Mouse (Mus musculus) limb, embryonic 13.5 days (tissue): ENCODE measurements at regions not wholly inside any gene's neighbourhood (a gene's known extent, or its start where the extent isn't known, plus 50 kb on each side); places are given as distances from the start of the nearest gene placed in this dataset.

Experiments used
- ATAC-seq: fragments of 200-750 bp; cut with Nextera tagmentation; 2 replicates; pipeline ENCODE4 v1.8.0; 2017; ENCODE audit warnings: low read depth, moderate number of reproducible peaks, moderate TSS enrichment; ENCODE audit not compliant: low FRiP score
- H3K27ac ChIP-seq: fragments of 300-500 bp; sonication (generic); 2 replicates; pipeline ENCODE4 v1.5.1; 2015; ENCODE audit warnings: inconsistent platforms, mild to moderate bottlenecking, moderate library complexity
- H3K27me3 ChIP-seq: fragments of 300-500 bp; sonication (generic); 2 replicates; pipeline ENCODE4 v1.6.1; 2015; ENCODE audit warnings: mild to moderate bottlenecking, inconsistent platforms
- H3K36me3 ChIP-seq: fragments of 300-500 bp; sonication (generic); 2 replicates; pipeline ENCODE4 v1.6.1; 2015; ENCODE audit warnings: inconsistent platforms, mild to moderate bottlenecking, moderate library complexity
- H3K4me1 ChIP-seq: fragments of 300-500 bp; sonication (generic); 2 replicates; pipeline ENCODE4 v1.6.1; 2015; ENCODE audit warnings: inconsistent platforms
- H3K4me2 ChIP-seq: fragments of 300-500 bp; sonication (generic); replicated peaks from 2 replicates; pipeline ENCODE4 v1.6.1; 2015; ENCODE audit warnings: inconsistent platforms, mild to moderate bottlenecking, moderate library complexity
- H3K4me3 ChIP-seq: fragments of 300-500 bp; sonication (generic); 2 replicates; pipeline ENCODE4 v1.5.1; 2015; ENCODE audit warnings: moderate library complexity, mild to moderate bottlenecking, inconsistent platforms
- H3K9ac ChIP-seq: fragments of 300-500 bp; sonication (generic); 2 replicates; pipeline ENCODE4 v1.6.1; 2015; ENCODE audit warnings: mild to moderate bottlenecking, inconsistent platforms
- H3K9me3 ChIP-seq: fragments of 300-500 bp; sonication (generic); 2 replicates; pipeline ENCODE4 v1.6.1; 2016; ENCODE audit warnings: inconsistent platforms
- WGBS: fragments of 180-500 bp; shearing (Covaris S2); methylation state at CpG from one replicate; pipeline ENCODE4 v1.1.7; 2015; 5-methylcytosine and 5-hydroxymethylcytosine counted together

DNA sequence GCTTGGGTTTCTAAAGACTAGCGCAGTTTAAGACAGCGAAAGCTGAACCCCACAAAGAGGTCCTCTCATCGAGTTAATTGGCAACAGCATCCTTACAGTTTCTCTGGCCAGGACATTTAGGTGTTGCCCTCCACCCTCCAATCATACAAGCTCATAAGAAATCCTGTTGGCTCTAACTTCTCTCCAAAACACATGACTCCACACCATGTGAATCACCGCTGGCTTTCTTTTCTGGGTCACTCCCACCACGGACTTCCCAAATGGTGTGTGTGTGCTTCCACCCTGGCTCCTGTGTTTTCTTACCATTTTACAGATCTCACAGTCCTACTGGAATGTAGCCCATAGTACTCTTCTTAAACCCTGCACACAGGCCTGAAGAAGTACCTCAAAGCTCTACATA, 190.6 kb downstream of the Mylk4 start:
- H3K4me2 ChIP-seq, result no peak overlapping the region

DNA sequence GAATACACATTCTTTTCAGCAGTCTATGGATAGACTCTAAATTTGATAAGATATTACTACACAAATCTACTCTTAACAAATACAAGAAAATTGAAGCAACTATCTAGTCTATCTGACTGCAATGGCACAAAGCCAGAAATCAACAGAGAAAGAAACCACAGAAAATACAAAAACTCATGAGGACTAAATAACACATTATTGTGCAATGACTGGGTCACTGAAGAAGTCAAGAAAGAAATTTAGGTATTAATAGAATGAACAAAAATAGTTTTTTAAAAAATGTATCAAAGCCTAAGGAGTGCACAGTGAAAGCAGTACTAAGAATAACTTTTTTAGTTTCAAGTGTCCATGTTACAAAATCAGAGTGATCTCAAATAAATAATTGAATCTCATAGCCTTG, 202.2 kb downstream of the Mylk4 start:
- no peaks in the 10 kb centered on the region for H3K27me3 ChIP-seq
- no peaks in the 10 kb centered on the region for H3K9me3 ChIP-seq
- ATAC-seq, result no peak

More for the DNA sequence above, 190.6 kb downstream of the Mylk4 start:
- Histone ChIP-seq H3K36me3 (no peaks in the 10 kb centered on the region), H3K4me1 (no peaks in the 10 kb centered on the region), H3K9ac (no peak overlapping the region), H3K4me3 (no peak overlapping the region), H3K9me3 (peaks cover 6% of the 10 kb centered on the region), H3K27ac (no peak overlapping the region), H3K27me3 (no peaks in the 10 kb centered on the region)
- ATAC-seq, result no peak
- WGBS, result 89% methylated on average over 5 of the region's 5 CpGs

DNA sequence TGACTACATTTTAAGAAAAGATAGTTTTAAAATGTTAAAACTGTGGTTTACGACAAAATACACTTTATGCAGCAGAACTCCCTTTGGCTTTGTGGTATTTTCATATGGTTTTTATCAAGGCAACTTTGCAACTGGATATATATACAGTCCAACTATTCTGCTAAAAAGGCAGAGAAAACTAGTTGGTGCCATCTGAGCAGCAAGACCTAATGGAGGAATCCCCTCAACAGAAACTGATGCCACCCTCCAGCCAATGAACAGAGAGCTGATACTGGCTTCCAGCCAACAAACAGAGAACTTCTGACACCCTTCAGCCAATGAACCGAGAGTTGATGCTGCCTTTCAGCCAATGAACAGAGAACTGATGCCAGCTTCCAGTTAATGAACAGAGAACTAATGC, 215.9 kb downstream of the Mylk4 start:
- H3K4me1 ChIP-seq, result peaks cover 15% of the 10 kb centered on the region
- no peak overlapping the region for H3K4me2 ChIP-seq
- no peak overlapping the region for H3K27ac ChIP-seq
- ATAC-seq, result no peak
- no peak overlapping the region for H3K4me3 ChIP-seq
- 0 out of 2 replicates have a peak, but pooled peaks cover 2% of the 10 kb centered on the region for H3K9me3 ChIP-seq
- 63% methylated on average over 2 of the region's 2 CpGs for WGBS
- H3K27me3 ChIP-seq, result no peaks in the 10 kb centered on the region
- H3K9ac ChIP-seq, result no peak overlapping the region
- no peaks in the 10 kb centered on the region for H3K36me3 ChIP-seq

More for the DNA sequence above, 202.2 kb downstream of the Mylk4 start:
- Histone ChIP-seq H3K4me3 (no peak overlapping the region), H3K36me3 (no peaks in the 10 kb centered on the region), H3K27ac (no peak overlapping the region), H3K4me1 (no peaks in the 10 kb centered on the region), H3K9ac (no peak overlapping the region), H3K4me2 (no peak overlapping the region)

DNA sequence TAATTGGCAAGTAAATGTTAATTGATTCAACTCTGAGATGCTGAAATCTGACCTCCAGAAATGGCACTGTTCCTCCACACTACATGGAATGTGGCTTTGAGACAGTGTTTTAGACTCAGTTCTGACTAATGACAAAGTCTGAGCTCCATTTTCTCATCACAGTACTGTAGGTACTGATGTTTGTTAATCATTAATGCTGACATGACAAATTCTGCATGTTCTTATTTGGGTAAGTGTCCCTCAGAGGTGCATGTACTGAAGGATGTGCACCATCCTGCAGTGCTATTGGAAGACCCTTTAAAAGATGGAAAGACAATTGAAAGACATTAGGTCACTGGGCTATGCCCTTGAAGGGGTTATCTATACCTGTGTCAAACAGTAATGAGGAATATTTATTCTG, 222.1 kb upstream of the Gmds start:
- Histone ChIP-seq H3K27me3 (no peaks in the 10 kb centered on the region), H3K9me3 (peaks cover 12% of the 10 kb centered on the region; the same call in 1 of the 2 replicates), H3K27ac (no peak overlapping the region), H3K4me1 (no peaks in the 10 kb centered on the region), H3K9ac (no peak overlapping the region), H3K4me2 (no peak overlapping the region), H3K36me3 (no peaks in the 10 kb centered on the region), H3K4me3 (no peak overlapping the region)
- no peak for ATAC-seq

DNA sequence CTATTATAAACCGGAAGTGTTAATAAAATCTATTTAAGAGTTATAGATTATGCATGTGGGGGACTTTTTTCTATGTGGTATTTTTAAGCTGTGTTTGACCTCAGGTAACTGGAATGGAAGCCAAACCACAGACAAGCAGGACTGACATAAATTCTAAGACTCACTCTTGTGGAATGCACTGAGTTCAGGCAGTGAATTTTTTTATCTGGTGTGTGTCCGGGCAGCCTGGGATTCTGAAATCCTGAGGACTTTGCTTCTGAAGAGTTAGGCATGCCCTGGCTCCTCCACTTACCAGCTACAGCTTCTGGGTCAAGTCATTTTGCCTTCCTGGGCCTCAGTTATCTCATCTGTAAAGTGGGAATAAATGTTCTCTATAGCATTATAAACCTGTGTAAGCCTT, 217.9 kb upstream of the Gmds start:
- 83% methylated on average over 2 of the region's 2 CpGs for WGBS
- H3K4me1 ChIP-seq, result peaks cover 4% of the 10 kb centered on the region
- no peaks in the 10 kb centered on the region for H3K27me3 ChIP-seq
- H3K27ac ChIP-seq, result no peak overlapping the region
- H3K9me3 ChIP-seq, result peaks cover 6% of the 10 kb centered on the region; the same call in 1 of the 2 replicates
- no peak overlapping the region for H3K4me3 ChIP-seq
- H3K36me3 ChIP-seq, result no peaks in the 10 kb centered on the region
- ATAC-seq, result no peak
- no peak overlapping the region for H3K9ac ChIP-seq
- H3K4me2 ChIP-seq, result no peak overlapping the region

DNA sequence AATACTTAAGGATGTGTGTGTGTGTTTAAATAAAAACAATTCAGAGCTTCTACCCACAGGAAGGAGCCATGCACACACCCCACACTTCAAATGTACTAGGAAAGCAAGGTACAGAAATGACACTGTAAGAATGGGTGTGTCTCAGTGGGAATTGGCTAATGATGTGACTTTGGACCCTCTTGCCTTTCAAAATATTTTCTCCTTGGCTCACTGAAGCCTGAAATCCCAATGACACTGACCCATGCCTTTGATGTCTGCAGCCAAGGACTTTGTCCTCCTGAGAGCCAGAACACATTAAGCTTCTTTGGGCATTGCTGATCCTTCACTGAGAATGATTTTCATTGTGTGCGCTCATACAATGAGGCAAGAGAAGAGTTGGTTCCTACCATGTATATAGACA, 216.5 kb upstream of the Gmds start:
- 93% methylated on average over 1 of the region's 1 CpGs for WGBS
- Histone ChIP-seq H3K27me3 (no peaks in the 10 kb centered on the region), H3K27ac (no peak overlapping the region), H3K4me1 (peaks cover 4% of the 10 kb centered on the region), H3K36me3 (no peaks in the 10 kb centered on the region), H3K9ac (no peak overlapping the region), H3K9me3 (no peaks in the 10 kb centered on the region), H3K4me3 (no peak overlapping the region), H3K4me2 (no peak overlapping the region)
- ATAC-seq, result no peak

DNA sequence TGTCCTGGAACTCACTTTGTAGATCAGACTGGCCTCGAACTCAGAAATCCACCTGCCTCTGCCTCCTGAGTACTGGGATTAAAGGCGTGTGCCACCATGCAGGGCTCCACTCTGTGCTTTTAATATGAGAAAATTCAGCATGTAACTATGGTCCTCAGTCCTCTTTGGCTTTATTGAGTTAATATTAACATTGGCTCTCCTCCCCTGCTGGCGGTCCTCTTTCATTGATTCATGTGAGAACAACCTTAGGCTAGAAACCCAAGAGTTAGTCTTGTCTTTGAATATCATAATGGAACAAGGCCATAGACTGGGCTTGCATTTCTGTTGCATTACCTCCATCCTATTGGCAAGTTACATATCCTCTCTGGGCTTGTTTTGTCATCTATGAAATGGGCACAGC, 216.1 kb upstream of the Gmds start:
- H3K36me3 ChIP-seq, result no peaks in the 10 kb centered on the region
- no peak overlapping the region for H3K9ac ChIP-seq
- ATAC-seq, result no peak
- H3K4me1 ChIP-seq, result peaks cover 4% of the 10 kb centered on the region
- no peak overlapping the region for H3K4me2 ChIP-seq
- WGBS, result 92% methylated on average over 3 of the region's 3 CpGs
- H3K27ac ChIP-seq, result no peak overlapping the region
- no peaks in the 10 kb centered on the region for H3K27me3 ChIP-seq
- no peaks in the 10 kb centered on the region for H3K9me3 ChIP-seq
- H3K4me3 ChIP-seq, result no peak overlapping the region

DNA sequence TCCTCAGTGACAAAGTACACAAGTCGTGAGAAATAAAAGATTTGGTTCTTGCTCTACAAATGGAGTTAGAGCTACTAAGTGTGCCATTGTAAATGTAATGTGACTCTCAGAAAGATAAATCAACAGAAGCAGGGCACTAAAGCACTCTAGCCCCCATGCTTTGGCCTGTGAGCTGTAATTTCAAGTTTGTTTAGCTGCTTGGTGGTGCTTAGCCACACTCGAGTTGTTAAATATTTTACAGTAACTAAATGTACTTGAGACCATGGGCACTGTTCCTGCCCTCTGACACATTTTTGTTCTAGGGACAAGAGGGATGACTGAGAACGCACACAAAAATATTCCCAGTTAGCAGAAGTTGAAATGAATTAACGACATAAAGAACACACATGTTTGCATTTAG, 214.6 kb upstream of the Gmds start:
- Histone ChIP-seq H3K4me2 (no peak overlapping the region), H3K9ac (no peak overlapping the region), H3K36me3 (no peaks in the 10 kb centered on the region), H3K27me3 (no peaks in the 10 kb centered on the region), H3K4me1 (peaks cover 4% of the 10 kb centered on the region), H3K4me3 (no peak overlapping the region), H3K27ac (no peak overlapping the region), H3K9me3 (no peaks in the 10 kb centered on the region)
- WGBS, result 42% methylated on average over 4 of the region's 4 CpGs
- ATAC-seq, result no peak

DNA sequence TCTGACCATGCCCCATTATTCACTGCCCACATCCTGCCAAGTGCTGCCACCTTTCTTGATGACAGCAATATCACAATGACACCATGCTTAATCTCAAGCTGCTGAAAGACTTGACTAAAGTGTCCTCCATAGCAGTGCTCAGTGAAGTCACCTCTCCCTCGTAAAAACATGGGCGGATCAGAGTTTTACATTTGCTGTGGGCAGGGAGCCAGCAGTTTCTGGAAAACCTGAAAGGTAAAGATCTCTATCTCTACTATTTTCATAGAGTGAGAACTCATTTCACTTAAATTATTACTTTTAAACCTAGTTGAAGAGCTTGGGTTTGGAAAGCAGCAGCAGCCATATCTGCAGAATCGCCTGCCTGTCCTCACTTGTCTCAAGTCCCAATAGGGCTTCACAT, 211.6 kb upstream of the Gmds start:
- Histone ChIP-seq H3K36me3 (no peaks in the 10 kb centered on the region), H3K27me3 (no peaks in the 10 kb centered on the region), H3K4me3 (no peak overlapping the region), H3K4me1 (peaks cover 8% of the 10 kb centered on the region), H3K9me3 (no peaks in the 10 kb centered on the region), H3K9ac (no peak overlapping the region), H3K4me2 (no peak overlapping the region), H3K27ac (no peak overlapping the region)
- WGBS, result 85% methylated on average over 3 of the region's 3 CpGs
- no peak for ATAC-seq

DNA sequence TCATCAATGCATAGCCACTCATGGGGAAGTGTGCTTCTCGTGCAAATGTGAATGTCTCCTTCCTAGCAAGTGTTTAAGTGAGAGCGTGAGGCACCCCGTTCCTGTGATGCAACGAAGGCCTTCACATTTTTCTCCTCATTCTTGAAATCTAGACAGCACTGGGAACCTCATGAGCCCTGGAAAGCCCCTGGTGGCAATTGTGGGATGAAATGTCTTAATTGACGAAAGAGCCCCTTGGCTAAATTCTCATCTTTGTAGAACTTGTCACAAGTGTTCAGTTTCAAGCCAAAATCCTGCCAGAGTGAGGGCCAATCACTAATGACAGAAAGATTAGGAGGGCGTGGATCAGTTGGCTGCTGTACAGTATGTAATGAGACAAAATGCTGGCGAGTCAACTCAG, 208.6 kb upstream of the Gmds start:
- WGBS, result 79% methylated on average over 7 of the region's 7 CpGs

DNA sequence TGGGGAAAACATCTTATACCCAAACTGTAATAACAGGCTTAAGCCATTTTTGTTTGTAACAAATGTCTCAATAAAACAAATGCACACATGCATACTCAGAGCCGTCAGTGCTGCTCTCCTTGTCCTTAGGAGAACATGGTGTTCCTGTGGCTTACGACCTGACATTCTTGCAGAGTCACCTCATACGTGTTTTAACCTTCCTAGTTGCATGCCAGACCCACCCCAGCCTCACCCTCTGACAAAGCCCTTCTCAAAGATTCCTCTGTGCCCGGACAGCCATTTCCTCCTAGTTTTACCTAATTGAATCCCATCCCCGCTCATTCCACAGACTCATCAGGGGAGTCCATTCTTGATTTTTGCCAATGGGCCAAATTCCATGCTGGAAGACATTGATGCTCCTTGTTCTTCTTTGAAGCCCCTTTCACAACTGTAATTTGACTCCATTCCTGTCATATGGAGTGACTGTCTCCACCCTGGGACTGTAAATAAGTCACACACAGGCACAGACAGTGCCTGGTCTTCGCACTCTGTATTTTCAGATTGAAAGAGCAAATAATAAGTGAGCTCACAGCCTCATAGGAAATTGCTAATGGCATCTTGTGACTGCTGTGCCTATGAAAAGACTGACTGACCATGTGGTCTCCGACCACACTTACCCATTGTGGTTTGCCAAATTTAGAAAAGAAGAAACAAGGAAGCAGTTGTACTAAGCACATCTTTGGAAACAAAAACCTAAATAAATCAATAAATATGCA, 206.6 kb upstream of the Gmds start:
- H3K9ac ChIP-seq, result no peak overlapping the region
- H3K36me3 ChIP-seq, result no peaks in the 10 kb centered on the region
- no peaks in the 10 kb centered on the region for H3K27me3 ChIP-seq
- H3K4me3 ChIP-seq, result no peak overlapping the region
- WGBS, result 63% methylated on average over 7 of the region's 7 CpGs
- H3K9me3 ChIP-seq, result no peaks in the 10 kb centered on the region
- H3K4me1 ChIP-seq, result peaks cover 9% of the 10 kb centered on the region
- no peak overlapping the region for H3K27ac ChIP-seq
- no peak for ATAC-seq
- H3K4me2 ChIP-seq, result no peak overlapping the region

More for the DNA sequence above, 208.6 kb upstream of the Gmds start:
- Histone ChIP-seq H3K4me1 (peaks cover 5% of the 10 kb centered on the region; the same call in 1 of the 2 replicates), H3K4me2 (no peak overlapping the region), H3K27me3 (no peaks in the 10 kb centered on the region), H3K27ac (no peak overlapping the region), H3K9me3 (no peaks in the 10 kb centered on the region), H3K9ac (no peak overlapping the region), H3K4me3 (no peak overlapping the region), H3K36me3 (no peaks in the 10 kb centered on the region)
- ATAC-seq, result no peak

DNA sequence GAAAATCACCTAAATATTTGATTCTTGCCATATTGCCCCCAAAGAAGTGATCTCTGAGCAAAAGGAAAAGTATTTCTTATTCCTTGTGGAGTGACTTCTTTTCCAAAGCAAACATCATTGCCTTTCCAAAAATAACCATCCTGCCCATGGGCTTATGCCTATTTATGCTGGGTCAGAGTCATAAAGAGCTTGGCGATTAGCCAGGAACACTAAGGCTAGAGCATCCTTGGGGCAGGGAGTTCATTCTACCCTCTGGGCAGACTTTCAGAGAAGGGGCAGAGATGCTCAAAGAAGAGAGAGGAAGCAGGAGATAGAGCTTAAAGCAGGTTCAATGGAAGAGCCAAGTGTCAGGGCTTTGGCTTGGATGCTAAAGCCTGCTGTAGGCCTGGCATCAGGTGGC, 203.1 kb upstream of the Gmds start:
- no peak overlapping the region for H3K27ac ChIP-seq
- ATAC-seq, result no peak
- WGBS, result 86% methylated on average over 1 of the region's 1 CpGs
- no peaks in the 10 kb centered on the region for H3K27me3 ChIP-seq
- no peak overlapping the region for H3K4me3 ChIP-seq
- no peaks in the 10 kb centered on the region for H3K36me3 ChIP-seq
- H3K9me3 ChIP-seq, result no peaks in the 10 kb centered on the region
- H3K9ac ChIP-seq, result no peak overlapping the region
- H3K4me2 ChIP-seq, result no peak overlapping the region
- peaks cover 9% of the 10 kb centered on the region for H3K4me1 ChIP-seq

DNA sequence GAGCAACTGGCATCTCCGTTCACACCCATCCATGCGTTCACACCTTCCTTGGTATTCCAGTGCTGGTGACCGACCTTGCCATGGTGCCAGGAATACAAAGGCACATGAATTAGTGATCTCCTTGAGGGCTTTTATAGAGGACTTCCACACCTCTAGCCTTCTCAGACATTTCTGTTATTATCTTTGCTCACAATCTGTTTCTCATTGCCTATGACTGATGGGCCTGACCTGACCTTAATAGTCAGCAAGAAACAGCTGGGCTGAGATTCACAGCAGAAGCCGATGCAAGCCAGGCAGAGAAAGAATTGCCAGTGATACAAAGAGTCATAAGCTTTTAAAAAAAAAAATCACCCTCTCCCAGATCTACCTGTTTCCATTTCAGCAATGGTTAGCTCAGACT, 197.7 kb upstream of the Gmds start:
- H3K27me3 ChIP-seq, result no peaks in the 10 kb centered on the region
- no peak overlapping the region for H3K4me2 ChIP-seq
- H3K4me1 ChIP-seq, result no peaks in the 10 kb centered on the region
- no peak for ATAC-seq
- no peak overlapping the region for H3K27ac ChIP-seq
- 0 out of 2 replicates have a peak, but pooled peaks cover 3% of the 10 kb centered on the region for H3K9me3 ChIP-seq
- H3K36me3 ChIP-seq, result no peaks in the 10 kb centered on the region
- H3K4me3 ChIP-seq, result no peak overlapping the region
- H3K9ac ChIP-seq, result no peak overlapping the region
- WGBS, result 64% methylated on average over 4 of the region's 4 CpGs
